Comparison of ENCODE assay signal across 8 mouse cellular contexts in genomic region chrX:74248651-74249050, GRCm38 (mm10). TPM values are rescaled to one million over a fixed set of nuclear protein-coding genes. Genes with fewer than 3 reads are reported as not detected.
DNase-seq lines count a peak whose midpoint lies in the region; ATAC-seq lines count a peak whose summit lies in the region.

No protein-coding gene starts in this region.

- intact Hi-C loops in heart, postnatal 36 days (cut with DNase I) = loop anchor here (1.0 to 5.0 kb wide), 3 partner anchors 104 to 165 kb away; partner anchors contain the start of gene Lage3
- intact Hi-C loops in left cerebral cortex, postnatal 4 days (cut with DNase I) = loop anchor here (5.0 to 10.0 kb wide), 2 partner anchors 134 to 164 kb away; no protein-coding TSS in a partner anchor

- peak overlapping the region; percentile 44; the same call in 1 of the 2 replicates for H3K4me3 ChIP-seq in midbrain, embryonic 13.5 days (replicated peaks)
- peak overlapping the region; percentile 53 for H3K4me3 ChIP-seq in stomach, embryonic 16.5 days (replicated peaks; ENCODE audit: low read length)

- peak overlapping the region; percentile 63; the same call in 1 of the 2 replicates for H3K4me2 ChIP-seq in midbrain, embryonic 13.5 days (replicated peaks)
- peak overlapping the region; percentile 52 for H3K4me2 ChIP-seq in stomach, embryonic 16.5 days (ENCODE audit: low read depth, low read length)

- ATAC-seq in midbrain, embryonic 13.5 days = no peak
- ATAC-seq in stomach, embryonic 16.5 days (ENCODE audit: insufficient read depth, low FRiP score) = peak; percentile 33; the same call in 1 of the 2 replicates

- 22% methylated on average over 3 of the region's 3 CpGs for WGBS in midbrain, embryonic 13.5 days
- WGBS in stomach, embryonic 16.5 days = 5% methylated on average over 3 of the region's 3 CpGs

- no peaks in the 10 kb centered on the region for H3K9me3 ChIP-seq in midbrain, embryonic 13.5 days
- H3K9me3 ChIP-seq in stomach, embryonic 16.5 days (replicated peaks; ENCODE audit: control insufficient read depth, low read length) = no peaks in the 10 kb centered on the region

- no peak overlapping the region for H3K27ac ChIP-seq in midbrain, embryonic 13.5 days
- peak overlapping the region; percentile 88 for H3K27ac ChIP-seq in stomach, embryonic 16.5 days (ENCODE audit: low read length)

- peaks cover 9% of the 10 kb centered on the region for H3K4me1 ChIP-seq in midbrain, embryonic 13.5 days (replicated peaks)
- no peaks in the 10 kb centered on the region for H3K4me1 ChIP-seq in stomach, embryonic 16.5 days (ENCODE audit: control insufficient read depth, insufficient read depth, low read length)

- no peaks in the 10 kb centered on the region for H3K27me3 ChIP-seq in midbrain, embryonic 13.5 days
- no peaks in the 10 kb centered on the region for H3K27me3 ChIP-seq in stomach, embryonic 16.5 days (ENCODE audit: control insufficient read depth, insufficient read depth, low read length)

- H3K9ac ChIP-seq in midbrain, embryonic 13.5 days (replicated peaks) = no peak overlapping the region
- H3K9ac ChIP-seq in stomach, embryonic 16.5 days (ENCODE audit: low read length) = peak overlapping the region; percentile 74

- H3K36me3 ChIP-seq in midbrain, embryonic 13.5 days = no peaks in the 10 kb centered on the region
- H3K36me3 ChIP-seq in stomach, embryonic 16.5 days (ENCODE audit: control insufficient read depth, insufficient read depth, low read length) = no peaks in the 10 kb centered on the region

- DNase-seq in adrenal gland, adult (ENCODE audit: inconsistent age in 2 of 2, low spot score in 1 of 2) = peak; percentile 54 to 84
- no peak for DNase-seq in adrenal gland, postnatal 4 days (ENCODE audit: low spot score in 2 of 2)
- DNase-seq in T-cell, adult 2 months (ENCODE audit: low spot score) = peak; percentile 33
- DNase-seq in embryo, embryonic 9.5 days (ENCODE audit: extremely low spot score) = peak; percentile 59
- DNase-seq in heart, postnatal 36 days = peak; percentile 67 to 73
- DNase-seq in left cerebral cortex, postnatal 4 days = peak; percentile 63

RNA-seq across cellular contexts. Expression of gene Flna, which starts 1.0 kb away (rescaled TPM):
- 100 to 1,000 TPM; 207 to 261 TPM for total RNA-seq in adrenal gland, postnatal 4 days (2021)
- 10 to 100 TPM; 88.3 to 97.0 TPM for total RNA-seq in heart, postnatal 36 days (2021)
- 100 to 1,000 TPM; 434 to 445 TPM for total RNA-seq in left cerebral cortex, postnatal 4 days (2021)
- 102 and 109 TPM in 2 replicates for polyA plus RNA-seq in midbrain, embryonic 13.5 days (2015; fragmentation: Nextera tagmentation; extraction: Ambion mirVana)
- polyA plus RNA-seq in stomach, embryonic 16.5 days (2015; fragmentation: Nextera tagmentation; extraction: Ambion mirVana) = 498 and 560 TPM in 2 replicates

RNA-seq across cellular contexts. Expression of gene Emd, which starts 5.8 kb away (rescaled TPM):
- total RNA-seq in adrenal gland, postnatal 4 days (2021) = 10 to 100 TPM; 46.9 to 51.7 TPM
- total RNA-seq in heart, postnatal 36 days (2021) = 10 to 100 TPM; 28.2 to 34.0 TPM
- total RNA-seq in left cerebral cortex, postnatal 4 days (2021) = 10 to 100 TPM; 48.2 to 52.3 TPM
- polyA plus RNA-seq in midbrain, embryonic 13.5 days (2015; fragmentation: Nextera tagmentation; extraction: Ambion mirVana) = 19.2 and 20.4 TPM in 2 replicates
- polyA plus RNA-seq in stomach, embryonic 16.5 days (2015; fragmentation: Nextera tagmentation; extraction: Ambion mirVana) = 22.5 and 26.8 TPM in 2 replicates

RNA-seq across cellular contexts. Expression of gene Rpl10, which starts 22.0 kb away (rescaled TPM):
- total RNA-seq in adrenal gland, postnatal 4 days (2021) = 100 to 1,000 TPM; 472 to 522 TPM
- total RNA-seq in heart, postnatal 36 days (2021) = 100 to 1,000 TPM; 178 to 213 TPM
- total RNA-seq in left cerebral cortex, postnatal 4 days (2021) = 100 to 1,000 TPM; 264 to 422 TPM
- polyA plus RNA-seq in midbrain, embryonic 13.5 days (2015; fragmentation: Nextera tagmentation; extraction: Ambion mirVana) = 542 and 551 TPM in 2 replicates
- 666 and 804 TPM in 2 replicates for polyA plus RNA-seq in stomach, embryonic 16.5 days (2015; fragmentation: Nextera tagmentation; extraction: Ambion mirVana)

RNA-seq across cellular contexts. Expression of gene Taz, which starts 33.1 kb away (rescaled TPM):
- 100 to 1,000 TPM in 1 of 2 experiments, 10 to 100 TPM in 1; 95.2 to 102 TPM for total RNA-seq in adrenal gland, postnatal 4 days (2021)
- 10 to 100 TPM; 48.4 to 51.9 TPM for total RNA-seq in heart, postnatal 36 days (2021)
- total RNA-seq in left cerebral cortex, postnatal 4 days (2021) = 10 to 100 TPM; 54.8 to 57.4 TPM
- polyA plus RNA-seq in midbrain, embryonic 13.5 days (2015; fragmentation: Nextera tagmentation; extraction: Ambion mirVana) = 95.3 and 97.2 TPM in 2 replicates
- polyA plus RNA-seq in stomach, embryonic 16.5 days (2015; fragmentation: Nextera tagmentation; extraction: Ambion mirVana) = 79.1 and 81.0 TPM in 2 replicates

RNA-seq across cellular contexts. Expression of gene Dnase1l1, which starts 33.5 kb away (rescaled TPM):
- total RNA-seq in adrenal gland, postnatal 4 days (2021) = 10 to 100 TPM; 13.5 to 16.4 TPM
- total RNA-seq in heart, postnatal 36 days (2021) = 10 to 100 TPM; 16.1 to 20.6 TPM
- total RNA-seq in left cerebral cortex, postnatal 4 days (2021) = 1 to 10 TPM; 2.5 to 5.0 TPM
- 2.8 and 3.0 TPM in 2 replicates for polyA plus RNA-seq in midbrain, embryonic 13.5 days (2015; fragmentation: Nextera tagmentation; extraction: Ambion mirVana)
- 14.8 and 18.7 TPM in 2 replicates for polyA plus RNA-seq in stomach, embryonic 16.5 days (2015; fragmentation: Nextera tagmentation; extraction: Ambion mirVana)

Comparison
In these comparisons a context has a peak if more than half of its experiments do, and no peak if none do; other contexts are left out.
1. DNase-seq: peak in adrenal gland, adult (2 of 2), T-cell, adult 2 months (single experiment), embryo, embryonic 9.5 days (single experiment), heart, postnatal 36 days (2 of 2) and left cerebral cortex, postnatal 4 days (single experiment); none in adrenal gland, postnatal 4 days (0 of 2).